Mouse (Mus musculus): Measurements from ENCODE around the gene Ankrd44. TPM values are rescaled to one million over a fixed set of nuclear protein-coding genes. Genes with fewer than 3 reads are reported as not detected.

Gene Ankrd44
- polyA plus RNA-seq, 1 experiment from 2014 or later: 18.3 TPM

- H3K9ac ChIP-seq: no peak overlapping the region
- TF ChIP-seq CTCF (IDR thresholded peaks at IDR 0.05; ENCODE audit: low read depth): no peak
- H3K9me3 ChIP-seq (ENCODE audit: low read depth, low read length): no peaks in the 10 kb centered on the region
- no peaks in the 10 kb centered on the region for H3K27me3 ChIP-seq (ENCODE audit: insufficient read depth, low read length)
- H3K4me1 ChIP-seq (ENCODE audit: insufficient read depth): peaks cover 10% of the 10 kb centered on the region; the same call in 1 of the 2 replicates
- DNase-seq (peak; percentile 92), ATAC-seq (ENCODE audit: insufficient read depth) (peak; percentile 73)
- WGBS: 59% methylated on average over 1 of the region's 1 CpGs
- H3K36me3 ChIP-seq (ENCODE audit: insufficient read depth): peaks cover 3% of the 10 kb centered on the region; the same call in 1 of the 2 replicates
- H3K27ac ChIP-seq (ENCODE audit: low read depth): peak overlapping the region; percentile 69
- H3K4me2 ChIP-seq: no peak overlapping the region
- H3K4me3 ChIP-seq (ENCODE audit: low read depth, low read length): no peak overlapping the region
Measured at GRCm38 (mm10) chr1:54710550-54710949, 215.6 kb downstream of the Ankrd44 start.

GRCm38 (mm10) chr1:54707888-54708565 lies 218.2 kb downstream of the Ankrd44 start:
- Histone ChIP-seq H3K27me3 (ENCODE audit: insufficient read depth, low read length) (no peaks in the 10 kb centered on the region), H3K9ac (no peak overlapping the region), H3K4me3 (ENCODE audit: low read depth, low read length) (no peak overlapping the region), H3K9me3 (ENCODE audit: low read depth, low read length) (no peaks in the 10 kb centered on the region), H3K4me1 (ENCODE audit: insufficient read depth) (peaks cover 5% of the 10 kb centered on the region; the same call in 1 of the 2 replicates), H3K36me3 (ENCODE audit: insufficient read depth) (peaks cover 3% of the 10 kb centered on the region; the same call in 1 of the 2 replicates), H3K27ac (ENCODE audit: low read depth) (no peak overlapping the region), H3K4me2 (no peak overlapping the region)
- WGBS: 85% methylated on average over 8 of the region's 8 CpGs
- no peak for TF ChIP-seq CTCF (IDR thresholded peaks at IDR 0.05; ENCODE audit: low read depth)
- DNase-seq: no peak
- ATAC-seq (ENCODE audit: insufficient read depth): no peak

- no peak overlapping the region for H3K4me3 ChIP-seq (ENCODE audit: low read depth, low read length)
- 69% methylated on average over 10 of the region's 10 CpGs for WGBS
- H3K27ac ChIP-seq (ENCODE audit: low read depth): no peak overlapping the region
- H3K27me3 ChIP-seq (ENCODE audit: insufficient read depth, low read length): no peaks in the 10 kb centered on the region
- no peak overlapping the region for H3K4me2 ChIP-seq
- H3K4me1 ChIP-seq (ENCODE audit: insufficient read depth): peaks cover 5% of the 10 kb centered on the region; the same call in 1 of the 2 replicates
- ATAC-seq (ENCODE audit: insufficient read depth) (no peak), DNase-seq (no peak)
- no peaks in the 10 kb centered on the region for H3K9me3 ChIP-seq (ENCODE audit: low read depth, low read length)
- TF ChIP-seq CTCF (IDR thresholded peaks at IDR 0.05; ENCODE audit: low read depth): no peak
- H3K9ac ChIP-seq: no peak overlapping the region
- peaks cover 3% of the 10 kb centered on the region; the same call in 1 of the 2 replicates for H3K36me3 ChIP-seq (ENCODE audit: insufficient read depth)
Measured at GRCm38 (mm10) chr1:54707036-54707887, 218.9 kb downstream of the Ankrd44 start.

- DNase-seq (no peak), ATAC-seq (ENCODE audit: insufficient read depth) (no peak)
- 21% methylated on average over 3 of the region's 3 CpGs for WGBS
- Histone ChIP-seq H3K4me3 (ENCODE audit: low read depth, low read length) (no peak overlapping the region), H3K9ac (no peak overlapping the region), H3K9me3 (ENCODE audit: low read depth, low read length) (no peaks in the 10 kb centered on the region), H3K4me2 (no peak overlapping the region), H3K4me1 (ENCODE audit: insufficient read depth) (peaks cover 5% of the 10 kb centered on the region; the same call in 1 of the 2 replicates), H3K36me3 (ENCODE audit: insufficient read depth) (no peaks in the 10 kb centered on the region), H3K27me3 (ENCODE audit: insufficient read depth, low read length) (no peaks in the 10 kb centered on the region), H3K27ac (ENCODE audit: low read depth) (no peak overlapping the region)
- TF ChIP-seq CTCF (IDR thresholded peaks at IDR 0.05; ENCODE audit: low read depth): peak; percentile 58
Measured at GRCm38 (mm10) chr1:54706621-54707020, 219.6 kb downstream of the Ankrd44 start.

- Histone ChIP-seq H3K27me3 (ENCODE audit: insufficient read depth, low read length) (no peaks in the 10 kb centered on the region), H3K4me1 (ENCODE audit: insufficient read depth) (peaks cover 3% of the 10 kb centered on the region; the same call in 1 of the 2 replicates), H3K27ac (ENCODE audit: low read depth) (no peak overlapping the region), H3K4me2 (no peak overlapping the region), H3K4me3 (ENCODE audit: low read depth, low read length) (no peak overlapping the region), H3K36me3 (ENCODE audit: insufficient read depth) (no peaks in the 10 kb centered on the region), H3K9me3 (ENCODE audit: low read depth, low read length) (no peaks in the 10 kb centered on the region), H3K9ac (no peak overlapping the region)
- ATAC-seq (ENCODE audit: insufficient read depth) (no peak), DNase-seq (no peak)
- no peak for TF ChIP-seq CTCF (IDR thresholded peaks at IDR 0.05; ENCODE audit: low read depth)
- WGBS: 52% methylated on average over 1 of the region's 1 CpGs
Measured at GRCm38 (mm10) chr1:54703466-54703865, 222.7 kb downstream of the Ankrd44 start.

GRCm38 (mm10) chr1:54702918-54703317 lies 223.3 kb downstream of the Ankrd44 start:
- no peaks in the 10 kb centered on the region for H3K36me3 ChIP-seq (ENCODE audit: insufficient read depth)
- peaks cover 3% of the 10 kb centered on the region; the same call in 1 of the 2 replicates for H3K4me1 ChIP-seq (ENCODE audit: insufficient read depth)
- no peaks in the 10 kb centered on the region for H3K9me3 ChIP-seq (ENCODE audit: low read depth, low read length)
- no peak overlapping the region for H3K4me3 ChIP-seq (ENCODE audit: low read depth, low read length)
- no peak for TF ChIP-seq CTCF (IDR thresholded peaks at IDR 0.05; ENCODE audit: low read depth)
- peak; percentile 63; the same call in 1 of the 2 replicates for ATAC-seq (ENCODE audit: insufficient read depth)
- H3K27me3 ChIP-seq (ENCODE audit: insufficient read depth, low read length): no peaks in the 10 kb centered on the region
- DNase-seq: peak; percentile 59
- H3K27ac ChIP-seq (ENCODE audit: low read depth): no peak overlapping the region
- H3K4me2 ChIP-seq: no peak overlapping the region
- H3K9ac ChIP-seq: no peak overlapping the region

GRCm38 (mm10) chr1:54695396-54695795 lies 230.8 kb downstream of the Ankrd44 start:
- Histone ChIP-seq H3K27ac (ENCODE audit: low read depth) (no peak overlapping the region), H3K4me1 (ENCODE audit: insufficient read depth) (0 out of 2 replicates have a peak, but pooled peaks cover 2% of the 10 kb centered on the region), H3K9me3 (ENCODE audit: low read depth, low read length) (no peaks in the 10 kb centered on the region), H3K4me2 (no peak overlapping the region), H3K27me3 (ENCODE audit: insufficient read depth, low read length) (no peaks in the 10 kb centered on the region), H3K4me3 (ENCODE audit: low read depth, low read length) (no peak overlapping the region), H3K36me3 (ENCODE audit: insufficient read depth) (no peaks in the 10 kb centered on the region), H3K9ac (no peak overlapping the region)
- no peak for DNase-seq
- ATAC-seq (ENCODE audit: insufficient read depth): no peak
- WGBS: 87% methylated on average over 3 of the region's 3 CpGs
- no peak for TF ChIP-seq CTCF (IDR thresholded peaks at IDR 0.05; ENCODE audit: low read depth)

All from lung, embryonic 14.5 days (tissue).